Mouse (Mus musculus): Measurements from ENCODE around the gene Nkx6-2. TPM values are rescaled to one million over a fixed set of nuclear protein-coding genes. Genes with fewer than 3 reads are reported as not detected.

The Nkx6-2 gene
- polyA plus RNA-seq, 1 experiment from 2014 or later = not detected

DNA sequence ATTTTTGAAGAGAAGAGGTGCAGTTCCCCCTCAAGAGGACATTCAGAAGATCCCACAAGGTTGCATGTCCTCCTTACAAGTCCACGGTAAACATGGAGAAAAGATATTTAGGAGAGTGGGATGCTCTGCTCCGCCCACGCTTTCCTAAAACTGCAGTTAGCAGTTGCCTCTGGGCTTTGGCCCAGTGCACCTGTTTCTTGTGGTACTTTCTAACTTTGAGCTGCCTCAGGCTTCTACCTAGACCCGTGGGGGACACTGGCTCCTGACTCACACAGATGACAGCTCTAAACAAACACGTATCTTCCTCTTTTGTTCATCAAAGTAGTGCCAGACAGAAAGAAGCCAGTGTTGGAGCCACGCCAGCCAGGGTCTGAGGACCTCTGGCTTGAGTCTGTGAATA lies 16.6 kb downstream of the Nkx6-2 start:
- Histone ChIP-seq H3K4me2 (no peak overlapping the region), H3K27ac (ENCODE audit: poor library complexity, severe bottlenecking) (no peak overlapping the region), H3K9me3 (replicated peaks) (no peaks in the 10 kb centered on the region), H3K9ac (no peak overlapping the region), H3K27me3 (replicated peaks) (no peaks in the 10 kb centered on the region), H3K4me3 (no peak overlapping the region), H3K36me3 (peaks cover 51% of the 10 kb centered on the region), H3K4me1 (replicated peaks) (peaks cover 20% of the 10 kb centered on the region)
- WGBS = 73% methylated on average over 6 of the region's 6 CpGs
- ATAC-seq (ENCODE audit: insufficient number of reproducible peaks, low FRiP score) = no peak

DNA sequence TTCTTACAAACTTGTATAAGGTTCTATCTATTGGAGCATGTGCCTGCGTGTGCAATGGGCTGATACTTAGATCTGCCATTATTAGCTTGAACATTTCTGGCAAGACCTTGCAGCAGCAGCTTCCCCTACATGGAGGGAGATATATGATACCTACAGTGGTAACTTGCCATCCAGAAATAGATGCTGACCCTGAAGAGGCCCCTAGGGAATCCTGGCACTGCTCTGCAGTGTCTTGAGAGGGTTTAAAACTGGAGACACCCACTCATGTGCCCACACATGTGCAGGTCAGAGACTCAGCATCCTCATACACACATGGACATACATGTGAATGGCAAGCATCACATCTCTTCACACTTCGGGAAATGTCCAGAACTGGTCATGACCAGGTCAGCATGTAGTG lies 18.4 kb downstream of the Nkx6-2 start:
- WGBS = 82% methylated on average over 2 of the region's 2 CpGs
- ATAC-seq (ENCODE audit: insufficient number of reproducible peaks, low FRiP score) = no peak
- H3K4me3 ChIP-seq = no peak overlapping the region
- peaks cover 20% of the 10 kb centered on the region for H3K4me1 ChIP-seq (replicated peaks)
- H3K9me3 ChIP-seq (replicated peaks) = no peaks in the 10 kb centered on the region
- H3K36me3 ChIP-seq = peaks cover 53% of the 10 kb centered on the region
- H3K27me3 ChIP-seq (replicated peaks) = no peaks in the 10 kb centered on the region
- no peak overlapping the region for H3K27ac ChIP-seq (ENCODE audit: poor library complexity, severe bottlenecking)
- no peak overlapping the region for H3K4me2 ChIP-seq
- H3K9ac ChIP-seq = no peak overlapping the region

DNA sequence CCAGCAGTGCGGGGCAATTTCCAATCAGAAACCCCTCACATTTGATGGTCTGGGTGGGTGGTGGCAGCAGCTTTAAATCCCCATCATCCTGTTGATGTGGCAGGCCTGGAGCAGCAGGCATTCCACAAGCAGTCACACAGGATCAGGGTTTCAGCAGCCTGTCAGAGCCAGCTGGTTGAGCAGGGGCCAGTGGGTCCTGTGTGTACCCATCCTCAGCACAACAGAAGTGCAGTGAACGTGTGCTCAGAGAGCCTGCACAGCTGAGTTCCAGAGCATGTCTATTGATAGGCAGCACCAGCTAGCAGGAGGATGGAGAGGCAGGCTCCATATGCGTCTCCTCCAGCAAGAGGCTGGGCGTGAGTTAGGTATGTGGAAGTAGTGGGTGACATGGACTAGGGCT lies 19.2 kb downstream of the Nkx6-2 start:
- 45% methylated on average over 4 of the region's 4 CpGs for WGBS
- ATAC-seq (ENCODE audit: insufficient number of reproducible peaks, low FRiP score) = no peak
- Histone ChIP-seq H3K4me3 (no peak overlapping the region), H3K27me3 (replicated peaks) (no peaks in the 10 kb centered on the region), H3K27ac (ENCODE audit: poor library complexity, severe bottlenecking) (no peak overlapping the region), H3K4me2 (no peak overlapping the region), H3K9me3 (replicated peaks) (no peaks in the 10 kb centered on the region), H3K9ac (no peak overlapping the region), H3K4me1 (replicated peaks) (peaks cover 20% of the 10 kb centered on the region), H3K36me3 (peaks cover 53% of the 10 kb centered on the region)

DNA sequence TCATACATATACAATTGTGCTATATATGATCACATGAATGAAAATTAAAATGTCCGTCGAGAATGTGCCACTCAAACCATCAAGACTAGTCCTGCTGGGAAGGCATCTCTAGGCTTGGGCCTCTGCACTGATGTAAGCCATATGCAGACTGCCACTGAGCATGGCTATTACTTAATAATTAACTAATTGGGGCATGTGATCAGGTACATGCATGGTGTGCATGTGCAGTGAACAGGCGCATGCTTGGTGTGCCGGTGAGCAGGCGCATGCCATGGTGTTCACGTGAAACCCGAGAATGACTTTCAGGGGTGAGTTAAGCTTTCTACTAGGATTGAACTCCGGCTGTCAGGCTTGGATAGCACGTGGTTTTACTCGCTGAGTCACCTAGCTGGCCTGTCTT lies 22.9 kb downstream of the Nkx6-2 start:
- H3K9me3 ChIP-seq (replicated peaks) = no peaks in the 10 kb centered on the region
- WGBS = 91% methylated on average over 10 of the region's 10 CpGs
- no peak overlapping the region for H3K27ac ChIP-seq (ENCODE audit: poor library complexity, severe bottlenecking)
- H3K9ac ChIP-seq = no peak overlapping the region
- no peak overlapping the region for H3K4me3 ChIP-seq
- H3K4me2 ChIP-seq = no peak overlapping the region
- H3K27me3 ChIP-seq (replicated peaks) = no peaks in the 10 kb centered on the region
- ATAC-seq (ENCODE audit: insufficient number of reproducible peaks, low FRiP score) = no peak
- peaks cover 30% of the 10 kb centered on the region for H3K4me1 ChIP-seq (replicated peaks)
- H3K36me3 ChIP-seq = peaks cover 29% of the 10 kb centered on the region

DNA sequence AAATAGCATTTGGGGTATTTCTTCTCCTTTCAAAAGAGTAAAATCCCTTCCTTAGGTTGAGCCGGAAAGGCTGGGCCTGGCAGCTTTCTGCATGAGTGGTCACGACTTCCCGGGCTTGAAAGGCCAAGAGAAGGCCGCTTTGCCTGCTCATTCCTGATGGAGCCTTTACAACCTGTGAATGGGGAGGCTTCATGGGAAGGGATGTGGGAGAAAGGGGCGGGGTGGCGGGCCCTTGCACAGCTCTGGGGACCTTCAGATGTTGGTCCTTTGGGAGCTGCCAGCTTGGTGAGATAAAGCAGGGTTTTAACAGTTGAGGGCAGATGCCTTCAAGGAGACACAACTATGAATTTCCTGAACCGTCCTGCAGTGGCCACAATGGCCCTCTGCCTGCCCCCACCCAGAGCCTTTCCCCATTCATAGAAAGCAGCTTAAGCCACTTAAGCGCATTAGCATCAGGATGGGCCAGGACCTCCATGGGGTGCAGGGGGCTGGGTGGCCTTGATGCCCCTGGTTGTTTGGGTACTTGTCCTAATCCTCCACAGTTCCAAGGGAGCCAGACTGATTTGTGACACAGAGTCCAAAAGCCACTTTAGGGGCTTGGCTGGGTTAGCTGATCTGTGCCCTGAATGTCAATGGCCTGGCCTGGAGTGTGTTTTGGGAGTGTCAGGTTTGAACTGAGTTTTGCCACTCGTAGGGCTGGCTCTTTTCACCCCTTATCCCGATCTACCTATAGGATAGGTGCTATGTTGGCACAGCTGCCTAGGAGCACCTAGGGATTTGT lies 25.7 kb downstream of the Nkx6-2 start:
- H3K36me3 ChIP-seq = peaks cover 41% of the 10 kb centered on the region
- H3K9me3 ChIP-seq (replicated peaks) = no peaks in the 10 kb centered on the region
- no peak overlapping the region for H3K4me2 ChIP-seq
- H3K27ac ChIP-seq (ENCODE audit: poor library complexity, severe bottlenecking) = no peak overlapping the region
- 52% methylated on average over 10 of the region's 10 CpGs for WGBS
- ATAC-seq (ENCODE audit: insufficient number of reproducible peaks, low FRiP score) = no peak
- H3K9ac ChIP-seq = no peak overlapping the region
- H3K4me1 ChIP-seq (replicated peaks) = peaks cover 10% of the 10 kb centered on the region
- H3K4me3 ChIP-seq = no peak overlapping the region
- H3K27me3 ChIP-seq (replicated peaks) = no peaks in the 10 kb centered on the region

DNA sequence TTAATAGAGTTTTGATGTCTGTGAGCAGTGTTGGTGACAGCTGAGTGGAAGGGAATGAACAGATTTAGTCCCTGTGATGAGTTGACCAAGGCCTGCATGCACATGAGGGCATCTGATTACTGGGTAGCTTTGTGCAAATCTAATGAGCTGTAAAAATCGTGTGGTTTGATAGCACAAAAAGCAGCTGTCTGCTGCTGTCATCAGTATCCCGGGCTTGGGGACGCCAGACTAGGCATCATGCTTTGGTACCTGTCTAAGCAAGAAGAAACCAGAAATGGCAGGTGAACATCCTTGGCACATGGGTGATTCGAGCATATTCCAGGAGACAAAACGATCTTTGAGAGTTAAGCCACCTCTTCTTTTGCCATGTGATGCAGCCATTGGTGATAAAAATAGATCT lies 26.3 kb downstream of the Nkx6-2 start:
- Histone ChIP-seq H3K9me3 (replicated peaks) (no peaks in the 10 kb centered on the region), H3K27me3 (replicated peaks) (no peaks in the 10 kb centered on the region), H3K4me3 (no peak overlapping the region), H3K4me1 (replicated peaks) (peaks cover 10% of the 10 kb centered on the region), H3K9ac (no peak overlapping the region), H3K27ac (ENCODE audit: poor library complexity, severe bottlenecking) (no peak overlapping the region), H3K36me3 (peaks cover 43% of the 10 kb centered on the region), H3K4me2 (no peak overlapping the region)
- 66% methylated on average over 5 of the region's 5 CpGs for WGBS
- ATAC-seq (ENCODE audit: insufficient number of reproducible peaks, low FRiP score) = no peak

DNA sequence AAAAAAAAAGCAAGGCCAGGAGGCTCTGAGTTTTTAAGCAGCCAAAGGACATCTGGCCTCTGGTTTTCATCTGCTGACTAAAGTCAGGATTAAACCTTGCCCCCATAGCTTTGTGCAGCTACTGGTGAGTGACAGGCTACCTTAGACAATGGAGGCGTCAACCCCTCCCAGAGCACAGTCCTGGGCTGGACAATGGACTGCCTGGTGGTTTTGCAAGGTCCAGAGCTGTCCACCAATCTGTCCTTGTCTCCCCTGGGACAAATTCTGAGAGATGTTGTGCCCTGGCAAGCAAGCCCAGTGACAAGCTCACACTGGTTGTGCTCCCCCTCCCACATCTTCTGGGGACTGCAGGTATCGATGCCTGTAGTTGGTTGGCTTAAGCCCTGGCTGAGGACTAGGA lies 31.1 kb downstream of the Nkx6-2 start:
- H3K4me2 ChIP-seq = no peak overlapping the region
- H3K9me3 ChIP-seq (replicated peaks) = no peaks in the 10 kb centered on the region
- no peak overlapping the region for H3K9ac ChIP-seq
- WGBS = 88% methylated on average over 2 of the region's 2 CpGs
- no peaks in the 10 kb centered on the region for H3K27me3 ChIP-seq (replicated peaks)
- peaks cover 3% of the 10 kb centered on the region for H3K4me1 ChIP-seq (replicated peaks)
- peaks cover 38% of the 10 kb centered on the region for H3K36me3 ChIP-seq
- no peak for ATAC-seq (ENCODE audit: insufficient number of reproducible peaks, low FRiP score)
- no peak overlapping the region for H3K27ac ChIP-seq (ENCODE audit: poor library complexity, severe bottlenecking)
- no peak overlapping the region for H3K4me3 ChIP-seq

DNA sequence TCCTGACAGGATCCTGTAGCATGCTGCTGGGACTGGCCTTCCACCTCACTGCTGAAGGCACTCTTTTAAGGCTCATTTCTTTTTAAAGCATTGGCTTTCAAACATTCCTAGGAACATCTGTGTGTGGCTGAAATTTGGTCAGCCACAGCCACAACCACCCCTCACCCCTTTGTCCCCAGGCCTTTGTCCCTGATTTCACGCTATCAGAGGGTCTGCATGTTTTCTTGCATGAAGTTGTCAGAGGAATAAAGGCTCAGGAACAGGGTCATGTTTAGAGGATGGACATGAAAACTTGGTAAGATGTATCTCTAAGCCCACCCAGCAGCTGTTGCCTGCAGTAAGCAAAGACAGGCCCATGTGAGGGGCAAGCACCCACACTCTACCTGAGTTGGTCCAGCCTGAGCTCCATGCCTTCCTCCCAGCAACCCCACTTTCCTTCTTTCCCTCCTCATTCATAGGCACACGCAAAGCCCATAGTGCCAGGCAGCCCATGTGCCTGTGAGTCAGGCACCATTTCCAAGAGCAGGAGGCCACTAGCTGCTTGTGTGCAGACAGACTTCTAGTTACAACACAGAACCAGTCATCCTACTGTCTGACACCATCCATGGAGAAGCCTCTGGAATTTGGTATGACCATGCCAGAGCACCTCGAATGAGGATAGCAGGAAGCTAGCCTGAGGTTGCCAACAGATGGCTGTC lies 32.4 kb downstream of the Nkx6-2 start:
- no peak for ATAC-seq (ENCODE audit: insufficient number of reproducible peaks, low FRiP score)
- Histone ChIP-seq H3K36me3 (peaks cover 38% of the 10 kb centered on the region), H3K27me3 (replicated peaks) (no peaks in the 10 kb centered on the region), H3K4me1 (replicated peaks) (peaks cover 9% of the 10 kb centered on the region; the same call in 1 of the 2 replicates), H3K27ac (ENCODE audit: poor library complexity, severe bottlenecking) (no peak overlapping the region), H3K9me3 (replicated peaks) (no peaks in the 10 kb centered on the region), H3K4me3 (no peak overlapping the region), H3K4me2 (no peak overlapping the region), H3K9ac (no peak overlapping the region)
- WGBS = 77% methylated on average over 3 of the region's 3 CpGs

DNA sequence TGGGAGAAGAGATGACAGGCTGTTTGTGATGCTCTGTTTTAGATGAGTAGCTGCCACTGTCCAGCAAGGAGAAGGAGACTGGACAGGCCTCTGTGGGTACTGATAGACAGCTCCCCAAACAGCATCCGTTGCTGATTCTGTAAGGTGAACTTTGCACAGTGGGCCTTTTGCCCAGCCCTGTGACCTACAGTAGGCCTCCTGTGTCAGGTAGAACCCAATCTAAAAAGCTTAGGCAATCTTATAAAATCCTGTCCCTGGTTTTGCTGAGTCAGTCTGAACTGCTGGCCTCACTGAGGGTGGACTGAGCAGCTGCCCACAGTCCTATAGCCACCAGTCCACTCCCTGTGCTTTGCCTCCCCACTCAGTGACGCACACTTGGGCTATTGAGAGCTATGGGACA lies 35.3 kb downstream of the Nkx6-2 start:
- Histone ChIP-seq H3K4me3 (no peak overlapping the region), H3K27me3 (replicated peaks) (no peaks in the 10 kb centered on the region), H3K4me1 (replicated peaks) (peaks cover 20% of the 10 kb centered on the region), H3K9ac (no peak overlapping the region), H3K9me3 (replicated peaks) (no peaks in the 10 kb centered on the region), H3K36me3 (peaks cover 43% of the 10 kb centered on the region), H3K4me2 (no peak overlapping the region), H3K27ac (ENCODE audit: poor library complexity, severe bottlenecking) (no peak overlapping the region)
- no peak for ATAC-seq (ENCODE audit: insufficient number of reproducible peaks, low FRiP score)
- 68% methylated on average over 2 of the region's 2 CpGs for WGBS

DNA sequence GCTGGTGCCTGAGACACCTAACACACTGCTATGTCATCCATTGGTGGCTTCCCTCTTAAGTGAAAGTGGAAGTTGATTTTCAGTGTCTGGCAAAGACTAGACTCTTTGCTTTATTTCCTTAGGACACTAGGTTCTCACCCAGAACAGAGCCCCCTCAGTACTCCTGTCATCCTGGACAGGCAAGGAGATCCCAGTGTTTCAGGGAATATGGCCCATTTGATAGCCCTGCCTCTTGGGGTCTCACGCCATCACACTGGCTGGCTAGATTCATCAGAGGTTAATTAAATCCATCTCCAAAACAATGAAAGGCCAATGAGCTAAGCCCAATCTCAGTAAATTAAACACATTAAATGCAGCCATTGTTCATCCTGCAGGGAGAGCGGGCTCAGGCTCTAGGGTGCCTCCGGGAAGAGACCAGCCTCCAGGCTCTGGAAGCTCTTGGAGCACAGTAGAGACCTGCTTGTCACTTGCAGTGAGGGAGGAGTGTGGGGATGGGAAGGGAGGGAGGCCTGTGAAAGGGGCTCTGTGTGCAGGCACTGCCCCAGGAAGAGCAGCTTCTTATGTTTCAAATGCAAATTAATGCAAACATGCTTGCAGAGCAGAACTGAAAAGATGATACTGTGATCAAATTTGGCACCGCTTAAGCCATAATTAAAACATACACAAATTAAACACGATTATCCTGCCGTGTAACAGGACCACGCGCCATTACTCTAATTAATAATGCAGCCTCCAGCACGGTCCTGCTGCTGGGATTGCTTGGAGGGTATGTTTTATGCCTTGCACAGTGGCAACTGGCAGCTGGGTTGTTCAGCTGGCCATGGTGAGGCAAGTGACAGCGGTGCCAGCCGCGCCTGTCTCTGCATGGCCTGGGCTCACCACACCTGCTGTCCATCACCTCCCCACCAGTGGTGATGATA lies 37.6 kb downstream of the Nkx6-2 start:
- Histone ChIP-seq H3K27ac (ENCODE audit: poor library complexity, severe bottlenecking) (no peak overlapping the region), H3K4me2 (no peak overlapping the region), H3K36me3 (peaks cover 50% of the 10 kb centered on the region), H3K9me3 (replicated peaks) (no peaks in the 10 kb centered on the region), H3K9ac (no peak overlapping the region), H3K4me3 (no peak overlapping the region), H3K27me3 (replicated peaks) (no peaks in the 10 kb centered on the region), H3K4me1 (replicated peaks) (peaks cover 20% of the 10 kb centered on the region)
- 71% methylated on average over 12 of the region's 12 CpGs for WGBS
- no peak for ATAC-seq (ENCODE audit: insufficient number of reproducible peaks, low FRiP score)

DNA sequence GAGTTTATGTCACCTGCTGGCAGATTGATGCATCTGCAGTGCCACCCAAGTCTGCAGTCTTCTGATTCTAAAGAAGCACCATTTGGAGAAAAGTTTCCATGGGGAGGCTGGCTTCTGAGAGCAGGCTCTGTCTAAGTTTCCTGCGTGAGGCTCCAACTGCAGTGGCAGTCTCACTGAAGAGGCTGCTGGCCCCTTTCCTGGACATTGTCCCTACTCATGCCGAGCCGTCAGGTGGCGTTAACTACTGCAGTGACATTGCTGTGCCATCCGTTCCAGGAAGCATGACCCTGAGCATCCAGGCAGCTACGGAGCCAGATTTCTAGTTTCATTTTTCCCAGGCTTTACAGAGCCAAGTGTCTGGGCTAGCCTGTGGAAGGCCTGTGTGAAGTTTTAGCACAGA lies 41.2 kb downstream of the Nkx6-2 start:
- no peak overlapping the region for H3K4me2 ChIP-seq
- H3K4me3 ChIP-seq = no peak overlapping the region
- no peaks in the 10 kb centered on the region for H3K9me3 ChIP-seq (replicated peaks)
- H3K4me1 ChIP-seq (replicated peaks) = peaks cover 20% of the 10 kb centered on the region
- ATAC-seq (ENCODE audit: insufficient number of reproducible peaks, low FRiP score) = no peak
- WGBS = 76% methylated on average over 6 of the region's 6 CpGs
- H3K9ac ChIP-seq = no peak overlapping the region
- peaks cover 67% of the 10 kb centered on the region for H3K36me3 ChIP-seq
- H3K27ac ChIP-seq (ENCODE audit: poor library complexity, severe bottlenecking) = no peak overlapping the region
- no peaks in the 10 kb centered on the region for H3K27me3 ChIP-seq (replicated peaks)
